Mouse (Mus musculus): Measurements from ENCODE around the gene Lsg1.

DNA sequence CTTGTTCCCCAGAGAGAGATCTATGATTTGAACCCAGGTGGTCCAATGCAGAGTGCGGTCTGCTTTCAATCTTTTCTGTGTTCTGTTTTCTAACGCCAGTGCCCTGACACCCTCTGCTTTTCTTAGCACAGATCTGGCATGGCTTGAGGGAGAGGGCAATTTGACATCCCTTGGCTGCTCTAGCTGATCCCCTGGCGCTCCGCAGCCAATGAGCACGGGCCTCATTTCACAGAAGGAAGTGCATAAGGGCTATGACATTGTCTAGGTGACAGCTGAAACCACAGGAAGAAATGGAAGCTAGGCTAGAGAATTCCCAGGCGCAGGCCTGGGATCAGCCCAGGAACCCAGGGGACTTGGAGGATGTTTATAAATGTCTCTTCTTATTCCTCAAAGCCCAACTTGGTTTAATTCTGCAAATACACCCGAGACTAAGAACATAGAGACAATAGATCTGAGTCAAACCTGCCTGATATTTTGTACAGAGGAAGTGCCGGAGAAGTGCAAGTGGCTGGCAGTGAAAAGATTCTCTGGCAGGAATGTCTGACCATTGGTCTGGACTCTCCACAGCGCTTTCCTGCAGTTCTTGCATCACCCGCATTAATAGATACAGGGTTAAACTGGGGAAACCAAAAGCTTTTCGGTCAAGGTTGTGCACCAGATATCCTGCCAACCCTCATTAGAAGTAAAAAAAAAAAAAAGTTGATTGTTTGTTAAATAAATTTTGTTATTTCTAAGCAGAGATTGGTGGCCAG is 40.4 kb upstream of the Lsg1 start:
- TF ChIP-seq EP300 (optimal IDR thresholded peaks at IDR 0.05) (no peak), CTCF (IDR thresholded peaks at IDR 0.05; ENCODE audit: low read depth) (no peak)

Data from stomach, postnatal 0 days (tissue).